Mouse (Mus musculus): ENCODE measurements around the gene Vash1. TPM values are rescaled to one million over a fixed set of nuclear protein-coding genes. Genes with fewer than 3 reads are reported as not detected.

Gene Vash1
- total and polyA plus RNA-seq, 3 experiments = 1.1 to 2.7 (median 2.2) TPM

DNA sequence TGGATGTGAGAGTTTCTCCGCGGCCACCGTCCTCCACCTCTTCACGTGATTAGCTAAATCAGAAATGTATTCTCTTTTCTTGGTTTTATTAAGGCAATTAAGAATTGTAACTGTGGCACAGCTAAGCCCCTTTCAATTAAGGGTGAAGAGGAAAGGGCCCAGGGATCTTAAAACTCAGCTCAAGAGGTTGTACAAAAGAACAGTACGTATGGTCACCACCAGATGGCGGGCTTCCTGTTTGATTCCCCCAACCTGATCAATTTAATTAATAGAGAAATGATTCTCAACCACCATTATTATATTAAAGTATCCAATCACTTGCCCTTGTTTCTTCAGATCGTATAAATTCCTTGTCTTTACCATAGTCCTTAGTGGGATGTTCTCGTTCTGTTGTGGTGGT is 36.7 kb upstream of the Vash1 start:
- no peak for TF ChIP-seq MEF2A (IDR thresholded peaks at IDR 0.05; ENCODE audit: borderline replicate concordance, low read depth, low read length)
- TF ChIP-seq POLR2A (IDR thresholded peaks at IDR 0.05; ENCODE audit: low read depth, low read length) = no peak
- TF ChIP-seq RCOR1 (conservative IDR thresholded peaks at IDR 0.05; ENCODE audit: low read depth, low read length) = no peak
- TF ChIP-seq MAX (IDR thresholded peaks at IDR 0.05; ENCODE audit: low read length) = no peak
- TF ChIP-seq MYC (IDR thresholded peaks at IDR 0.05; ENCODE audit: low read depth, low read length) = no peak
- no peak for TF ChIP-seq E2F4 (IDR thresholded peaks at IDR 0.05; ENCODE audit: insufficient replicate concordance, low read depth, low read length)
- no peak for TF ChIP-seq SIN3A (IDR thresholded peaks at IDR 0.05; ENCODE audit: low read length)
- TF ChIP-seq RAD21 (IDR thresholded peaks at IDR 0.05; ENCODE audit: low read depth, low read length) = peak; percentile 34
- peak; percentile 61 for TF ChIP-seq SMC3 (IDR thresholded peaks at IDR 0.05; ENCODE audit: low read depth, low read length)
- no peak for TF ChIP-seq KAT2A (IDR thresholded peaks at IDR 0.05; ENCODE audit: insufficient replicate concordance, low read length)
- no peak for TF ChIP-seq ZKSCAN1 (IDR thresholded peaks at IDR 0.05; ENCODE audit: borderline replicate concordance, low read depth, low read length)
- peak; percentile 55 to 61 for TF ChIP-seq CTCF (conservative IDR thresholded peaks at IDR 0.05 in 1 of 2, IDR thresholded peaks at IDR 0.05 in 1 of 2; ENCODE audit: low read depth in 2 of 2, low read length in 2 of 2)
- TF ChIP-seq TCF12 (IDR thresholded peaks at IDR 0.05; ENCODE audit: low read depth, low read length) = no peak
- no peak for TF ChIP-seq POLR2AphosphoS2 (IDR thresholded peaks at IDR 0.05; ENCODE audit: low read depth, low read length)
- TF ChIP-seq MAFK (IDR thresholded peaks at IDR 0.05; ENCODE audit: insufficient replicate concordance, low read length) = no peak
- no peak for TF ChIP-seq UBTF (IDR thresholded peaks at IDR 0.05; ENCODE audit: low read depth, low read length)
- no peak for TF ChIP-seq NRF1 (IDR thresholded peaks at IDR 0.05; ENCODE audit: low read depth, low read length)
- no peak for TF ChIP-seq TBP (conservative IDR thresholded peaks at IDR 0.05; ENCODE audit: low read depth, low read length)
- no peak for TF ChIP-seq ZC3H11A (IDR thresholded peaks at IDR 0.05; ENCODE audit: low read depth, low read length)
- dilution Hi-C loops (cut with MboI; ENCODE audit: extremely low pct_ligation_motif_present, extremely low pct_unique_long_range_greater_than_20kb, low sequenced_read_pairs) (no loop called here), in situ Hi-C loops (cut with MboI; ENCODE audit: low pct_ligation_motif_present, low pct_unique_long_range_greater_than_20kb, low sequenced_read_pairs) (no loop called here)
- DNase-seq (ENCODE audit: extremely low read depth) = peak; percentile 31
- Histone ChIP-seq H3K27ac (ENCODE audit: insufficient read depth, low read depth) (no peak overlapping the region), H3K4me1 (ENCODE audit: control insufficient read depth in 1 of 2, insufficient read depth in 2 of 2) (peaks cover 0 to 7% of the 10 kb centered on the region in 2 experiments; a peak in 3 of 4 replicates), H3K79me2 (replicated peaks; ENCODE audit: control insufficient read depth, extremely low read depth, insufficient read depth, poor library complexity, severe bottlenecking) (no peaks in the 10 kb centered on the region), H3K4me3 (replicated peaks in 1 of 3; ENCODE audit: low read depth in 2 of 3, low read length in 2 of 3, poor library complexity in 1 of 3) (no peak overlapping the region), H3K36me3 (replicated peaks in 1 of 2; ENCODE audit: control insufficient read depth in 1 of 2, insufficient read depth in 1 of 2, low read length in 1 of 2) (no peaks in the 10 kb centered on the region), H3K9me3 (replicated peaks; ENCODE audit: low read length) (no peaks in the 10 kb centered on the region), H3K9ac (ENCODE audit: insufficient read depth, low read depth) (no peak overlapping the region), H3K4me2 (ENCODE audit: insufficient read depth, low read depth, poor library complexity, severe bottlenecking) (no peak overlapping the region), H3K27me3 (replicated peaks) (no peaks in the 10 kb centered on the region)

- Histone ChIP-seq H3K79me2 (replicated peaks; ENCODE audit: control insufficient read depth, extremely low read depth, insufficient read depth, poor library complexity, severe bottlenecking) (no peaks in the 10 kb centered on the region), H3K4me1 (ENCODE audit: control insufficient read depth in 1 of 2, insufficient read depth in 2 of 2) (peaks cover 0 to 9% of the 10 kb centered on the region in 2 experiments; a peak in 2 of 4 replicates), H3K4me2 (ENCODE audit: insufficient read depth, low read depth, poor library complexity, severe bottlenecking) (no peak overlapping the region), H3K27me3 (replicated peaks) (no peaks in the 10 kb centered on the region), H3K27ac (ENCODE audit: insufficient read depth, low read depth) (no peak overlapping the region), H3K9me3 (replicated peaks; ENCODE audit: low read length) (peaks cover 7% of the 10 kb centered on the region), H3K9ac (ENCODE audit: insufficient read depth, low read depth) (no peak overlapping the region), H3K36me3 (replicated peaks in 1 of 2; ENCODE audit: control insufficient read depth in 1 of 2, insufficient read depth in 1 of 2, low read length in 1 of 2) (no peaks in the 10 kb centered on the region), H3K4me3 (replicated peaks in 1 of 3; ENCODE audit: low read depth in 2 of 3, low read length in 2 of 3, poor library complexity in 1 of 3) (no peak overlapping the region)
- TF ChIP-seq PAX5 (IDR thresholded peaks at IDR 0.05; ENCODE audit: low read length) = no peak
- TF ChIP-seq MXI1 (IDR thresholded peaks at IDR 0.05; ENCODE audit: low read depth, low read length) = no peak
- no peak for TF ChIP-seq ZKSCAN1 (IDR thresholded peaks at IDR 0.05; ENCODE audit: borderline replicate concordance, low read depth, low read length)
- TF ChIP-seq BHLHE40 (IDR thresholded peaks at IDR 0.05; ENCODE audit: low read depth, low read length) = no peak
- TF ChIP-seq GABPA (IDR thresholded peaks at IDR 0.05; ENCODE audit: insufficient replicate concordance, low read depth, low read length) = no peak
- no peak for TF ChIP-seq MEF2A (IDR thresholded peaks at IDR 0.05; ENCODE audit: borderline replicate concordance, low read depth, low read length)
- no peak for TF ChIP-seq RCOR1 (conservative IDR thresholded peaks at IDR 0.05; ENCODE audit: low read depth, low read length)
- TF ChIP-seq MYC (IDR thresholded peaks at IDR 0.05; ENCODE audit: low read depth, low read length) = no peak
- no peak for TF ChIP-seq ZC3H11A (IDR thresholded peaks at IDR 0.05; ENCODE audit: low read depth, low read length)
- no peak for TF ChIP-seq KAT2A (IDR thresholded peaks at IDR 0.05; ENCODE audit: insufficient replicate concordance, low read length)
- TF ChIP-seq USF1 (IDR thresholded peaks at IDR 0.05; ENCODE audit: low read depth, low read length) = no peak
- TF ChIP-seq SMC3 (IDR thresholded peaks at IDR 0.05; ENCODE audit: low read depth, low read length) = no peak
- TF ChIP-seq MAX (IDR thresholded peaks at IDR 0.05; ENCODE audit: low read length) = no peak
- no peak for DNase-seq (ENCODE audit: extremely low read depth)
- dilution Hi-C loops (cut with MboI; ENCODE audit: extremely low pct_ligation_motif_present, extremely low pct_unique_long_range_greater_than_20kb, low sequenced_read_pairs) (no loop called here), in situ Hi-C loops (cut with MboI; ENCODE audit: low pct_ligation_motif_present, low pct_unique_long_range_greater_than_20kb, low sequenced_read_pairs) (no loop called here)
Observed at GRCm38 (mm10) chr12:86644512-86645273, 33.8 kb upstream of the Vash1 start.
